Mouse (Mus musculus) liver, embryonic 15.5 days (tissue): ENCODE measurements around the gene Ehd1. TPM values are rescaled to one million over a fixed set of nuclear protein-coding genes. Genes with fewer than 3 reads are reported as not detected.

Experiments
- ATAC-seq: fragments of 200-750 bp; cut with Nextera tagmentation; 2 replicates; pipeline ENCODE4 v1.8.0; 2017; ENCODE audit warnings: moderate number of reproducible peaks, mild to moderate bottlenecking, moderate library complexity; ENCODE audit not compliant: insufficient read depth
- H3K27ac ChIP-seq: fragments of 300-500 bp; sonication (generic); replicated peaks from 2 replicates; pipeline ENCODE4 v1.5.1; 2015; ENCODE audit warnings: mild to moderate bottlenecking, inconsistent platforms
- H3K27me3 ChIP-seq: fragments of 300-500 bp; sonication (generic); 2 replicates; pipeline ENCODE4 v1.6.1; 2015; ENCODE audit warnings: mild to moderate bottlenecking, inconsistent platforms
- H3K36me3 ChIP-seq: fragments of 300-500 bp; sonication (generic); replicated peaks from 2 replicates; pipeline ENCODE4 v1.6.1; 2015; ENCODE audit warnings: moderate library complexity, mild to moderate bottlenecking, inconsistent platforms
- H3K4me1 ChIP-seq: fragments of 300-500 bp; sonication (generic); replicated peaks from 2 replicates; pipeline ENCODE4 v1.6.1; 2015; ENCODE audit warnings: inconsistent platforms
- H3K4me2 ChIP-seq: fragments of 300-500 bp; sonication (generic); 2 replicates; pipeline ENCODE4 v1.6.1; 2015; ENCODE audit warnings: moderate library complexity, mild to moderate bottlenecking, inconsistent platforms
- H3K4me3 ChIP-seq: fragments of 300-500 bp; sonication (generic); replicated peaks from 2 replicates; pipeline ENCODE4 v1.5.1; 2015; ENCODE audit warnings: mild to moderate bottlenecking, inconsistent platforms
- H3K9ac ChIP-seq: fragments of 300-500 bp; sonication (generic); 2 replicates; pipeline ENCODE4 v1.6.1; 2015; ENCODE audit warnings: moderate library complexity, mild to moderate bottlenecking, inconsistent platforms
- H3K9me3 ChIP-seq: fragments of 300-500 bp; sonication (generic); replicated peaks from 2 replicates; pipeline ENCODE4 v1.6.1; 2016; ENCODE audit warnings: inconsistent platforms
- WGBS: fragments of 180-500 bp; shearing (Covaris S2); methylation state at CpG from one replicate; pipeline ENCODE4 v1.1.7; 2015; ENCODE audit warnings: mixed read lengths; ENCODE audit not compliant: insufficient replicate concordance; 5-methylcytosine and 5-hydroxymethylcytosine counted together
- polyA plus RNA-seq: library from polyadenylated mRNA; unstranded; fragments of >200 nt; fragmentation: Nextera tagmentation; extraction: Ambion mirVana; gene quantifications from 2 replicates; pipeline ENCODE4 v1.2.1, GENCODE M21; 2015

Gene Ehd1
- polyA plus RNA-seq, 1 experiment from 2014 or later, result 64.0 TPM

- H3K36me3 ChIP-seq, result peaks cover 54% of the 10 kb centered on the region
- WGBS, result 85% methylated on average over 14 of the region's 14 CpGs
- ATAC-seq, result no peak
These were observed 15.1 kb upstream of the Ehd1 start for GRCm38 (mm10) chr19:6261379-6261778.

GRCm38 (mm10) chr19:6262222-6262621 is 14.3 kb upstream of the Ehd1 start:
- ATAC-seq, result no peak
- H3K9ac ChIP-seq, result no peak overlapping the region
- no peaks in the 10 kb centered on the region for H3K27me3 ChIP-seq
- H3K4me2 ChIP-seq, result no peak overlapping the region
- peak overlapping the region; percentile 14; the same call in 1 of the 2 replicates for H3K27ac ChIP-seq
- 43% methylated on average over 7 of the region's 7 CpGs for WGBS
- H3K36me3 ChIP-seq, result peaks cover 46% of the 10 kb centered on the region
- H3K9me3 ChIP-seq, result no peaks in the 10 kb centered on the region
- H3K4me1 ChIP-seq, result peaks cover 35% of the 10 kb centered on the region
- H3K4me3 ChIP-seq, result no peak overlapping the region

More at GRCm38 (mm10) chr19:6261379-6261778, 15.1 kb upstream of the Ehd1 start:
- H3K27me3 ChIP-seq, result no peaks in the 10 kb centered on the region
- H3K4me2 ChIP-seq, result no peak overlapping the region
- H3K9ac ChIP-seq, result no peak overlapping the region
- H3K4me3 ChIP-seq, result no peak overlapping the region
- no peaks in the 10 kb centered on the region for H3K9me3 ChIP-seq
- no peak overlapping the region for H3K27ac ChIP-seq
- H3K4me1 ChIP-seq, result peaks cover 29% of the 10 kb centered on the region

GRCm38 (mm10) chr19:6262839-6263433 is 13.6 kb upstream of the Ehd1 start:
- 0 out of 2 replicates have a peak overlapping the region, but pooled peaks have one; percentile 28 for H3K9ac ChIP-seq
- 57% methylated on average over 8 of the region's 8 CpGs for WGBS

GRCm38 (mm10) chr19:6264200-6264599 is 12.3 kb upstream of the Ehd1 start:
- H3K36me3 ChIP-seq, result peaks cover 26% of the 10 kb centered on the region
- no peak for ATAC-seq
- peak overlapping the region; percentile 28; the same call in 1 of the 2 replicates for H3K9ac ChIP-seq
- peak overlapping the region; percentile 14; the same call in 1 of the 2 replicates for H3K27ac ChIP-seq
- no peaks in the 10 kb centered on the region for H3K9me3 ChIP-seq
- H3K4me1 ChIP-seq, result peaks cover 50% of the 10 kb centered on the region
- peaks cover 7% of the 10 kb centered on the region; the same call in 1 of the 2 replicates for H3K27me3 ChIP-seq
- 40% methylated on average over 9 of the region's 9 CpGs for WGBS
- H3K4me2 ChIP-seq, result peak overlapping the region; percentile 51
- H3K4me3 ChIP-seq, result peak overlapping the region; percentile 40

More at GRCm38 (mm10) chr19:6262839-6263433, 13.6 kb upstream of the Ehd1 start:
- ATAC-seq, result peak; percentile 68
- Histone ChIP-seq H3K27ac (peak overlapping the region; percentile 14), H3K4me2 (peak overlapping the region; percentile 51), H3K36me3 (peaks cover 38% of the 10 kb centered on the region), H3K4me1 (peaks cover 40% of the 10 kb centered on the region), H3K27me3 (peaks cover 7% of the 10 kb centered on the region; the same call in 1 of the 2 replicates), H3K4me3 (peak overlapping the region; percentile 40), H3K9me3 (no peaks in the 10 kb centered on the region)

- no peak for ATAC-seq
- H3K36me3 ChIP-seq, result peaks cover 21% of the 10 kb centered on the region
- 71% methylated on average over 8 of the region's 8 CpGs for WGBS
- H3K4me1 ChIP-seq, result peaks cover 58% of the 10 kb centered on the region
- H3K9ac ChIP-seq, result no peak overlapping the region
- no peaks in the 10 kb centered on the region for H3K9me3 ChIP-seq
- H3K27me3 ChIP-seq, result peaks cover 7% of the 10 kb centered on the region; the same call in 1 of the 2 replicates
- no peak overlapping the region for H3K27ac ChIP-seq
- H3K4me2 ChIP-seq, result peak overlapping the region; percentile 51
- peak overlapping the region; percentile 40 for H3K4me3 ChIP-seq
These were observed 11.6 kb upstream of the Ehd1 start for GRCm38 (mm10) chr19:6264945-6265344.

GRCm38 (mm10) chr19:6265727-6266182 is 10.8 kb upstream of the Ehd1 start:
- H3K27me3 ChIP-seq, result peaks cover 7% of the 10 kb centered on the region; the same call in 1 of the 2 replicates
- H3K4me2 ChIP-seq, result peak overlapping the region; percentile 51; the same call in 1 of the 2 replicates
- peaks cover 64% of the 10 kb centered on the region for H3K4me1 ChIP-seq
- H3K9ac ChIP-seq, result no peak overlapping the region
- ATAC-seq, result no peak
- no peaks in the 10 kb centered on the region for H3K9me3 ChIP-seq
- no peak overlapping the region for H3K27ac ChIP-seq
- WGBS, result 47% methylated on average over 6 of the region's 6 CpGs
- H3K36me3 ChIP-seq, result peaks cover 14% of the 10 kb centered on the region
- no peak overlapping the region for H3K4me3 ChIP-seq

- Histone ChIP-seq H3K36me3 (no peaks in the 10 kb centered on the region), H3K9me3 (no peaks in the 10 kb centered on the region), H3K4me2 (no peak overlapping the region), H3K9ac (no peak overlapping the region), H3K27ac (0 out of 2 replicates have a peak overlapping the region, but pooled peaks have one; percentile 69), H3K4me3 (no peak overlapping the region), H3K4me1 (peaks cover 78% of the 10 kb centered on the region), H3K27me3 (peaks cover 7% of the 10 kb centered on the region; the same call in 1 of the 2 replicates)
- WGBS, result 49% methylated on average over 11 of the region's 11 CpGs
- no peak for ATAC-seq
These were observed 9.0 kb upstream of the Ehd1 start for GRCm38 (mm10) chr19:6267306-6268169.

- peak; percentile 40 for ATAC-seq
- H3K4me3 ChIP-seq, result no peak overlapping the region
- H3K4me1 ChIP-seq, result peaks cover 78% of the 10 kb centered on the region
- no peaks in the 10 kb centered on the region for H3K9me3 ChIP-seq
- H3K27ac ChIP-seq, result peak overlapping the region; percentile 69
- peaks cover 7% of the 10 kb centered on the region; the same call in 1 of the 2 replicates for H3K27me3 ChIP-seq
- WGBS, result 12% methylated on average over 8 of the region's 8 CpGs
- no peaks in the 10 kb centered on the region for H3K36me3 ChIP-seq
- H3K9ac ChIP-seq, result no peak overlapping the region
- H3K4me2 ChIP-seq, result 0 out of 2 replicates have a peak overlapping the region, but pooled peaks have one; percentile 6
These were observed 8.4 kb upstream of the Ehd1 start for GRCm38 (mm10) chr19:6268170-6268528.

- Histone ChIP-seq H3K27ac (peak overlapping the region; percentile 69), H3K4me1 (peaks cover 78% of the 10 kb centered on the region), H3K9ac (no peak overlapping the region), H3K36me3 (no peaks in the 10 kb centered on the region), H3K4me2 (no peak overlapping the region), H3K9me3 (no peaks in the 10 kb centered on the region), H3K4me3 (no peak overlapping the region), H3K27me3 (peaks cover 7% of the 10 kb centered on the region; the same call in 1 of the 2 replicates)
- ATAC-seq, result peak; percentile 7; the same call in 1 of the 2 replicates
- WGBS, result 60% methylated on average over 7 of the region's 7 CpGs
These were observed 7.8 kb upstream of the Ehd1 start for GRCm38 (mm10) chr19:6268670-6269132.

- no peaks in the 10 kb centered on the region for H3K9me3 ChIP-seq
- no peak overlapping the region for H3K4me3 ChIP-seq
- no peak for ATAC-seq
- H3K4me2 ChIP-seq, result no peak overlapping the region
- H3K27ac ChIP-seq, result peak overlapping the region; percentile 69
- peaks cover 80% of the 10 kb centered on the region for H3K4me1 ChIP-seq
- 0 out of 2 replicates have a peak overlapping the region, but pooled peaks have one; percentile 2 for H3K9ac ChIP-seq
- no peaks in the 10 kb centered on the region for H3K36me3 ChIP-seq
- WGBS, result 78% methylated on average over 8 of the region's 8 CpGs
- H3K27me3 ChIP-seq, result peaks cover 7% of the 10 kb centered on the region; the same call in 1 of the 2 replicates
These were observed 6.6 kb upstream of the Ehd1 start for GRCm38 (mm10) chr19:6269798-6270475.
